Mouse (Mus musculus) ES-E14 (cell line): ENCODE measurements at regions not wholly inside any gene's neighbourhood (a gene's known extent, or its start where the extent isn't known, plus 50 kb on each side); places are given as distances from the start of the nearest gene placed in this dataset.

Source experiments
- CHD2 ChIP-seq: IDR thresholded peaks from 2 replicates; pipeline ENCODE4 v1.6.1; 2014; ENCODE audit warnings: mild to moderate bottlenecking, low read depth, low read length, inconsistent platforms
- MAFK ChIP-seq: IDR thresholded peaks from 2 replicates; pipeline ENCODE4 v1.6.1; 2014; ENCODE audit warnings: mild to moderate bottlenecking, low read depth, low read length, inconsistent platforms; ENCODE audit not compliant: insufficient read depth
- ZC3H11A ChIP-seq: IDR thresholded peaks from 2 replicates; pipeline ENCODE4 v1.6.1; 2012; ENCODE audit warnings: low read depth, mild to moderate bottlenecking, inconsistent platforms, low read length, borderline replicate concordance
- ZNF384 ChIP-seq: IDR thresholded peaks from 2 replicates; pipeline ENCODE4 v1.6.1; 2012; ENCODE audit warnings: low read depth, low read length, inconsistent platforms

DNA sequence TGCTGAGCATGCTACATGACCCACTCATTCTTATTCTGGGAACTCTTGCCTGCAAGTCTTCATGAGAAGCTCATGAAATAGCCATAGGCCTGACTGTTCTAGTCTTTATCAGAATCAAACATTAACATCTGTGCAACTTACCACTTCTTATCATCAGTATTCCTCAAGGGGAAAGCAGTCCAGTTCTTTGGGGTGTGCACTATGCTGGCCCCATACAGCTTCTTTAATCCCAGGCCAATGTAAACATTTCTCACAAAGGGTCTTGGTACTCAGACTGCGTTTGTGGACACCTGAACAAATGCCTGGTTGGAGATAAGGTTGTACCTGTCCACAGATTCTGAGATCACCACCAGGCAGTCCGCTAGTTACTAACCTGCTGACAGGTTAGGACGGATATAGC is 51.3 kb downstream of the 3110018I06Rik start:
- no peak for TF ChIP-seq ZNF384
- no peak for TF ChIP-seq CHD2
- no peak for TF ChIP-seq MAFK
- TF ChIP-seq ZC3H11A: no peak
